Mouse (Mus musculus) megakaryocyte progenitor cell, adult 5-6 weeks (primary cell): Measurements from ENCODE around the gene Cdk5rap2. TPM values are rescaled to one million over a fixed set of nuclear protein-coding genes. Genes with fewer than 3 reads are reported as not detected.

ENCODE experiments used
- ATAC-seq: replicated peaks from 2 replicates; pipeline ENCODE4 v1.8.0; 2016; ENCODE audit warnings: mild to moderate bottlenecking, moderate TSS enrichment, inconsistent platforms; ENCODE audit not compliant: poor library complexity
- total RNA-seq, 2 experiments: library from RNA; stranded (forward) in 1 of 2; stranded (reverse) in 1 of 2; fragments of 157-497, 149-512 nt in 1 of 2; fragments of 200-1000 nt in 1 of 2; gene quantifications; 2 replicates each; pipeline versions ENCODE4 v1.2.3 to v1.2.4; 2015 to 2017

Cdk5rap2 gene
- total RNA-seq, 2 experiments from 2014 or later: 15.3 to 24.7 TPM

DNA sequence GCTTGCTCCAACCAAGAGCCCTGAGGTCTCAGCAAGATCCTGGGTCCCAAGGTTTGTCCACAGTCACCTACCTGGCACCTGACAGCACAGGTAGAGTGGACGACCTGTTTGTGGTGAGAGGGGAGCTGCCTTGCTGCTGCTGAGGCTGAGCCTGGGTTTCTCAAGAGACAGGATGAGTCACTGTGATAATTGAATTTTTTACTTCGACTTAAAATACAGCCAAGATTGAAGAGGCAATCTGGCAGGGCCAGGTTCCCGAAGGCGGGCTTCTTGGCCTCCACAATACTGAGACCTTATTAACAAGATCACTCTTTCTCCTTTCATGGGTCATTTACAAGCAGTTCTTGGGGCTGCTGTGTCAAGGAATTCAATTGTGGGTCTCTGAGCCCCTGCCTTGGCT is 190.5 kb downstream of the Cdk5rap2 start:
- no peak for ATAC-seq

DNA sequence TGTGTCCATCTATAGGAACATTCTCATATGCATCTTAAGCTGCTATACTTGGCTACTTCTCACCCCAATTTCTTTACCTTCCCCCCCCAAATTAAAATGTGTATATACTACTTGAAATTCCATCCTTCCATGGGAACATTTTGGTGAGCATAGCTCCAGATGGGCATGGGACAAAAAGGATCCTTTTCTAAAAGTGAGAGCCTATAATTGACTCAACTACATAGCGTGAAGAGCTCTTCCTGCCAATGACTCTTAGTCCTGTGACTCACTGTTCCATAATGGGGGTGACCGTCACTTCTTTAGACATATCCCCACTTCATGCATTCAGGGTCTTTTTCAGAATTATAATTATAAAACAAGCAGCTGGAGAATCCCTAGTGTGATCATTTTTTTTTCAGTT is 224.3 kb downstream of the Cdk5rap2 start:
- no peak for ATAC-seq

Other genes with a start within 250 kb of the Cdk5rap2 start
- gene Megf9, start 124.6 kb upstream of the Cdk5rap2 start, total RNA-seq (2015): 20.1 and 25.3 TPM in 2 replicates
- gene Megf9, start 124.6 kb upstream of the Cdk5rap2 start, total RNA-seq (2017): 9.2 and 10.9 TPM in 2 replicates